Mouse (Mus musculus) CH12.LX (cell line): ENCODE results near the gene Ppox. TPM values are rescaled to one million over a fixed set of nuclear protein-coding genes. Genes with fewer than 3 reads are reported as not detected.
"Not testable (repeated sequence)": the region's sequence is repeated elsewhere in the genome, so short reads cannot be mapped to it uniquely, and the experiment has no call there.

Experiments used
- DNase-seq: peaks from one replicate; pipeline ENCODE4 v3.0.0-alpha.2; 2013; ENCODE audit errors: extremely low read depth
- H3K27ac ChIP-seq: 2 replicates; pipeline ENCODE4 v1.5.1; 2012; ENCODE audit warnings: low read depth, mild to moderate bottlenecking, control low read depth, moderate library complexity; ENCODE audit not compliant: insufficient read depth
- H3K27me3 ChIP-seq: replicated peaks from 2 replicates; pipeline ENCODE3; 2012; ENCODE audit warnings: inconsistent platforms
- H3K36me3 ChIP-seq, 2 experiments: replicated peaks in 1 of 2; 2 replicates each; pipeline versions ENCODE3 to v1.6.1; 2012; ENCODE audit warnings: inconsistent platforms in 1 of 2, low read length in 1 of 2, mild to moderate bottlenecking in 1 of 2, mixed read lengths in 1 of 2, moderate library complexity in 1 of 2; ENCODE audit not compliant: control insufficient read depth in 1 of 2, insufficient read depth in 1 of 2
- H3K4me1 ChIP-seq, 2 experiments: 2 replicates each; pipeline ENCODE4 v1.6.1; 2012; ENCODE audit warnings: inconsistent platforms in 1 of 2, moderate library complexity in 1 of 2; ENCODE audit not compliant: insufficient read depth in 2 of 2, control insufficient read depth in 1 of 2
- H3K4me2 ChIP-seq: 2 replicates; pipeline ENCODE4 v1.6.1; 2012; ENCODE audit warnings: low read depth, mild to moderate bottlenecking, control low read depth; ENCODE audit not compliant: poor library complexity, insufficient read depth, severe bottlenecking
- H3K4me3 ChIP-seq, 3 experiments: fragments of 150-350 bp in 1 of 3; sonication (generic) in 1 of 3; replicated peaks in 1 of 3; 2 replicates each; pipeline versions ENCODE3 to v1.5.1; 2011 to 2012; ENCODE audit warnings: low read depth in 2 of 3, low read length in 2 of 3, mild to moderate bottlenecking in 2 of 3, moderate library complexity in 2 of 3, control low read depth in 1 of 3, improper control_type of control experiment in 1 of 3, inconsistent platforms in 1 of 3, mixed read lengths in 1 of 3; ENCODE audit not compliant: poor library complexity in 1 of 3
- H3K79me2 ChIP-seq: replicated peaks from 2 replicates; pipeline ENCODE4 v1.6.1; 2012; ENCODE audit warnings: mild to moderate bottlenecking, moderate library complexity; ENCODE audit not compliant: control insufficient read depth, poor library complexity, insufficient read depth, severe bottlenecking; ENCODE audit errors: extremely low read depth
- H3K9ac ChIP-seq: 2 replicates; pipeline ENCODE4 v1.6.1; 2012; ENCODE audit warnings: low read depth, mild to moderate bottlenecking, control low read depth, moderate library complexity; ENCODE audit not compliant: insufficient read depth
- H3K9me3 ChIP-seq: replicated peaks from 2 replicates; pipeline ENCODE3; 2012; ENCODE audit warnings: low read length, inconsistent platforms, mixed read lengths
- CHD1 ChIP-seq: IDR thresholded peaks from 2 replicates; pipeline ENCODE4 v1.6.1; 2012; ENCODE audit warnings: low read depth, low read length, improper control_type of control experiment, inconsistent platforms
- CTCF ChIP-seq, 2 experiments: IDR thresholded peaks in 1 of 2; conservative IDR thresholded peaks in 1 of 2; 2 replicates each; pipeline ENCODE4 v1.5.1; 2011 to 2012; ENCODE audit warnings: low read depth in 2 of 2, low read length in 2 of 2, improper control_type of control experiment in 1 of 2, inconsistent platforms in 1 of 2, mild to moderate bottlenecking in 1 of 2, moderate library complexity in 1 of 2
- EP300 ChIP-seq: IDR thresholded peaks from 2 replicates; pipeline ENCODE4 v1.6.1; 2011; ENCODE audit warnings: low read length, improper control_type of control experiment
- HCFC1 ChIP-seq: IDR thresholded peaks from 2 replicates; pipeline ENCODE4 v1.6.1; 2012; ENCODE audit warnings: low read depth, mild to moderate bottlenecking, inconsistent platforms, low read length, improper control_type of control experiment
- IRF4 ChIP-seq: IDR thresholded peaks from 2 replicates; pipeline ENCODE4 v1.6.1; 2014; ENCODE audit warnings: low read depth, mild to moderate bottlenecking, inconsistent platforms, low read length, improper control_type of control experiment
- JUND ChIP-seq: conservative IDR thresholded peaks from 2 replicates; pipeline ENCODE4 v1.6.1; 2011; ENCODE audit warnings: low read depth, low read length, improper control_type of control experiment
- MXI1 ChIP-seq: IDR thresholded peaks from 2 replicates; pipeline ENCODE4 v1.6.1; 2011; ENCODE audit warnings: mild to moderate bottlenecking, low read depth, low read length, improper control_type of control experiment
- MYC ChIP-seq: IDR thresholded peaks from 2 replicates; pipeline ENCODE4 v1.6.1; 2011; ENCODE audit warnings: low read depth, mild to moderate bottlenecking, improper control_type of control experiment, low read length
- NRF1 ChIP-seq: IDR thresholded peaks from 2 replicates; pipeline ENCODE4 v1.6.1; 2014; ENCODE audit warnings: low read depth, mild to moderate bottlenecking, inconsistent platforms, low read length, improper control_type of control experiment, moderate library complexity
- PAX5 ChIP-seq: IDR thresholded peaks from 2 replicates; pipeline ENCODE4 v1.6.1; 2012; ENCODE audit warnings: low read length, inconsistent platforms, mixed read lengths
- POLR2AphosphoS2 ChIP-seq: IDR thresholded peaks from 2 replicates; pipeline ENCODE4 v1.6.1; 2011; ENCODE audit warnings: low read depth, low read length, improper control_type of control experiment
- RCOR1 ChIP-seq: conservative IDR thresholded peaks from 2 replicates; pipeline ENCODE4 v1.6.1; 2012; ENCODE audit warnings: low read depth, mild to moderate bottlenecking, inconsistent platforms, low read length, improper control_type of control experiment
- TCF12 ChIP-seq: IDR thresholded peaks from 2 replicates; pipeline ENCODE4 v1.6.1; 2014; ENCODE audit warnings: low read depth, mild to moderate bottlenecking, inconsistent platforms, low read length, improper control_type of control experiment
- UBTF ChIP-seq: IDR thresholded peaks from 2 replicates; pipeline ENCODE4 v1.6.1; 2012; ENCODE audit warnings: low read depth, mild to moderate bottlenecking, inconsistent platforms, low read length, improper control_type of control experiment, moderate library complexity
- ZKSCAN1 ChIP-seq: IDR thresholded peaks from 2 replicates; pipeline ENCODE4 v1.6.1; 2012; ENCODE audit warnings: low read depth, inconsistent platforms, low read length, improper control_type of control experiment, borderline replicate concordance
- ZMIZ1 ChIP-seq: IDR thresholded peaks from 2 replicates; pipeline ENCODE4 v1.6.1; 2012; ENCODE audit warnings: low read depth, mild to moderate bottlenecking, inconsistent platforms, low read length, improper control_type of control experiment
- dilution Hi-C: fragments of 300-500 bp; cut with MboI; formaldehyde crosslinking; loops from 2 replicates; pipeline ENCODE4 v1.14.3; 2020; ENCODE audit warnings: low sequenced_read_pairs; ENCODE audit not compliant: extremely low pct_unique_long_range_greater_than_20kb, extremely low pct_ligation_motif_present
- in situ Hi-C: fragments of 300-500 bp; cut with MboI; formaldehyde crosslinking; loops from 3 replicates; pipeline ENCODE4 v1.14.3; 2019; ENCODE audit warnings: low sequenced_read_pairs, low pct_ligation_motif_present, low pct_unique_long_range_greater_than_20kb, mixed read lengths
- polyA plus RNA-seq: library from polyadenylated mRNA; unstranded; fragments of >175 nt; gene quantifications from 2 replicates; pipeline ENCODE4 v1.2.1, GENCODE M21; 2012; ENCODE audit warnings: low read depth; ENCODE audit not compliant: insufficient read length
- total RNA-seq, 2 experiments: library from RNA; depleted of rRNA; stranded (reverse); fragments of 300-350 nt in 1 of 2; fragments of >200 nt in 1 of 2; gene quantifications; 2 replicates each; pipeline ENCODE4 v1.2.3; 2012 to 2014

The Ppox gene
- total and polyA plus RNA-seq, 3 experiments = 10.5 to 15.1 (median 13.6) TPM

- H3K4me1 ChIP-seq = peaks cover 11 to 47% of the 10 kb centered on the region in 2 experiments
- H3K9ac ChIP-seq = no peak overlapping the region
- H3K4me2 ChIP-seq = no peak overlapping the region
- no peak overlapping the region for H3K27ac ChIP-seq
- dilution Hi-C loops = no loop called here
- peaks cover 20% of the 10 kb centered on the region for H3K79me2 ChIP-seq
- H3K27me3 ChIP-seq = no peaks in the 10 kb centered on the region
- H3K36me3 ChIP-seq = peaks cover 39 to 50% of the 10 kb centered on the region in 2 experiments
- in situ Hi-C loops = no loop called here
- no peaks in the 10 kb centered on the region for H3K9me3 ChIP-seq
- H3K4me3 ChIP-seq = no peak overlapping the region
- no peak for DNase-seq
- TF ChIP-seq TCF12 = no peak
- TF ChIP-seq CHD1 = no peak
- no peak for TF ChIP-seq POLR2AphosphoS2
- TF ChIP-seq HCFC1 = no peak
- no peak for TF ChIP-seq RCOR1
- TF ChIP-seq NRF1 = no peak
- no peak for TF ChIP-seq JUND
- TF ChIP-seq MYC = no peak
- TF ChIP-seq PAX5 = no peak
- no peak for TF ChIP-seq UBTF
- TF ChIP-seq IRF4 = no peak
- no peak for TF ChIP-seq EP300
- TF ChIP-seq ZMIZ1 = no peak
- no peak for TF ChIP-seq CTCF (conservative IDR thresholded peaks at IDR 0.05 in 1 of 2, IDR thresholded peaks at IDR 0.05 in 1 of 2; ENCODE audit: low read depth in 2 of 2, low read length in 2 of 2)
- TF ChIP-seq ZKSCAN1 = no peak
- no peak for TF ChIP-seq MXI1
These were observed 35.6 kb downstream of the Ppox start for GRCm38 (mm10) chr1:171245353-171245752.

DNA sequence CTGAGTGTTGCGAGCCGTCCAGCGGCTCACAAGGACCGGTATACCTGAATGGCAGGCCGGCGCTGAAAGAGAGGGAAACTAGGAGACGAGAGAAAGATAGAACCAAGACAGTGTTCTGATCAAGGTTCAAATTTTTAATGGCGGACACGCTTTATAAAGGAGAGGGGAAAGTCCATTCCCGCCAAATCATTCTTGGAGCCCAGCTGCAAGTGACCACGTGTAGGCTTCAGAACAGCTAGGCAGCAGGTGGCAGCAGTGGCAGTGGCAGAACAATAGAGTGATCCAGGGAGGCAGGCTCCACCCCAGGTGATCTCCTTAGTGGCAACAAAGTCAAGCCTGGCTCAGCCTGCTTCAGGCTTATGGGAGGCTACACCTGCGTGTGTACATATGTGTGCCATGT lies 39.0 kb downstream of the Ppox start:
- Histone ChIP-seq H3K4me1 (peaks cover 0 to 17% of the 10 kb centered on the region in 2 experiments; a peak in 2 of 4 replicates), H3K36me3 (peaks cover 69 to 84% of the 10 kb centered on the region in 2 experiments), H3K79me2 (peaks cover 20% of the 10 kb centered on the region)
- DNase-seq, dilution Hi-C loops, H3K4me3 ChIP-seq, H3K27ac ChIP-seq, H3K9me3 ChIP-seq, in situ Hi-C loops, H3K9ac ChIP-seq, H3K4me2 ChIP-seq, H3K27me3 ChIP-seq: not testable (repeated sequence)
